Mouse (Mus musculus) CH12.LX (cell line): ENCODE results near the gene Sugp1.

ENCODE experiments used
- CTCF ChIP-seq, 2 experiments: IDR thresholded peaks in 1 of 2; conservative IDR thresholded peaks in 1 of 2; 2 replicates each; pipeline ENCODE4 v1.5.1; 2011 to 2012; ENCODE audit warnings: low read depth in 2 of 2, low read length in 2 of 2, improper control_type of control experiment in 1 of 2, inconsistent platforms in 1 of 2, mild to moderate bottlenecking in 1 of 2, moderate library complexity in 1 of 2
- E2F4 ChIP-seq: IDR thresholded peaks from 2 replicates; pipeline ENCODE4 v1.6.1; 2011; ENCODE audit warnings: low read depth, low read length, improper control_type of control experiment; ENCODE audit not compliant: insufficient replicate concordance
- EP300 ChIP-seq: IDR thresholded peaks from 2 replicates; pipeline ENCODE4 v1.6.1; 2011; ENCODE audit warnings: low read length, improper control_type of control experiment
- ZKSCAN1 ChIP-seq: IDR thresholded peaks from 2 replicates; pipeline ENCODE4 v1.6.1; 2012; ENCODE audit warnings: low read depth, inconsistent platforms, low read length, improper control_type of control experiment, borderline replicate concordance
- ZMIZ1 ChIP-seq: IDR thresholded peaks from 2 replicates; pipeline ENCODE4 v1.6.1; 2012; ENCODE audit warnings: low read depth, mild to moderate bottlenecking, inconsistent platforms, low read length, improper control_type of control experiment

GRCm38 (mm10) chr8:69999236-69999635 lies 43.4 kb upstream of the Sugp1 start:
- TF ChIP-seq ZKSCAN1: no peak
- no peak for TF ChIP-seq E2F4
- no peak for TF ChIP-seq EP300
- TF ChIP-seq ZMIZ1: no peak
- no peak for TF ChIP-seq CTCF (conservative IDR thresholded peaks at IDR 0.05 in 1 of 2, IDR thresholded peaks at IDR 0.05 in 1 of 2; ENCODE audit: low read depth in 2 of 2, low read length in 2 of 2)
